20 mouse cellular contexts compared by ENCODE assay signal in genomic region chr2:142803760-142804448, GRCm38 (mm10).
DNase-seq lines count a peak whose midpoint lies in the region; ATAC-seq and TF ChIP-seq lines count a peak whose summit lies in the region.
"Had no signal": no experiment of that assay in that cellular context is flagged by ENCODE, and none has a peak within 500 bp of the region (broad histone marks: within the 10 kb centered on the region; RNA-seq: fewer than 3 reads in every experiment).

No protein-coding gene starts in this region.

- no peak for TF ChIP-seq CTCF in intestine, postnatal 0 days (IDR thresholded peaks at IDR 0.05; ENCODE audit: low read depth)

- no peaks in the 10 kb centered on the region for H3K4me1 ChIP-seq in liver, embryonic 16.5 days (ENCODE audit: control insufficient read depth, low read depth, low read length)
- H3K4me1 ChIP-seq in liver, embryonic 12.5 days, result no peaks in the 10 kb centered on the region
- no peaks in the 10 kb centered on the region for H3K4me1 ChIP-seq in intestine, postnatal 0 days (replicated peaks; ENCODE audit: control insufficient read depth, insufficient read depth, low read length)
- no peaks in the 10 kb centered on the region for H3K4me1 ChIP-seq in midbrain, embryonic 10.5 days
- H3K4me1 ChIP-seq: embryonic facial prominence, embryonic 15.5 days; forebrain, embryonic 10.5 days had no signal

- DNase-seq in kidney, adult 9 months, result peak; percentile 72
- DNase-seq in kidney, adult 18-20 months, result no peak
- no peak for DNase-seq in thymus, postnatal 36 days
- no peak for DNase-seq in midbrain, embryonic 10.5 days (ENCODE audit: low spot score)
- DNase-seq: adrenal gland, adult 8-10 months; cerebellum, adult 11 months; cerebellum, adult 8-10 months; cerebellum, postnatal 14 days; embryo, embryonic 11 days; gastrocnemius, postnatal 36 days; heart, adult 11 months; heart, postnatal 36 days had no signal

- no peaks in the 10 kb centered on the region for H3K9me3 ChIP-seq in liver, embryonic 16.5 days (replicated peaks; ENCODE audit: control insufficient read depth, low read length)
- no peaks in the 10 kb centered on the region for H3K9me3 ChIP-seq in liver, embryonic 12.5 days (replicated peaks)
- no peaks in the 10 kb centered on the region for H3K9me3 ChIP-seq in intestine, postnatal 0 days (ENCODE audit: control insufficient read depth)
- H3K9me3 ChIP-seq in midbrain, embryonic 10.5 days (replicated peaks), result no peaks in the 10 kb centered on the region
- H3K9me3 ChIP-seq: embryonic facial prominence, embryonic 15.5 days; forebrain, embryonic 10.5 days; heart, embryonic 13.5 days had no signal

- H3K4me2 ChIP-seq in liver, embryonic 16.5 days (ENCODE audit: low read depth, low read length), result no peak overlapping the region
- no peak overlapping the region for H3K4me2 ChIP-seq in liver, embryonic 12.5 days
- H3K4me2 ChIP-seq in intestine, postnatal 0 days (replicated peaks; ENCODE audit: low read depth), result no peak overlapping the region
- H3K4me2 ChIP-seq: embryonic facial prominence, embryonic 15.5 days; heart, embryonic 13.5 days had no signal

- H3K36me3 ChIP-seq in liver, embryonic 16.5 days (ENCODE audit: control insufficient read depth, insufficient read depth), result no peaks in the 10 kb centered on the region
- H3K36me3 ChIP-seq in liver, embryonic 12.5 days, result no peaks in the 10 kb centered on the region
- H3K36me3 ChIP-seq in intestine, postnatal 0 days (ENCODE audit: control insufficient read depth, insufficient read depth), result no peaks in the 10 kb centered on the region
- H3K36me3 ChIP-seq in midbrain, embryonic 10.5 days, result no peaks in the 10 kb centered on the region
- H3K36me3 ChIP-seq: embryonic facial prominence, embryonic 15.5 days; forebrain, embryonic 10.5 days; heart, embryonic 13.5 days had no signal

- H3K4me3 ChIP-seq in liver, embryonic 16.5 days (ENCODE audit: low read depth, low read length), result no peak overlapping the region
- H3K4me3 ChIP-seq in liver, embryonic 12.5 days, result no peak overlapping the region
- H3K4me3 ChIP-seq in intestine, postnatal 0 days (ENCODE audit: low read depth, low read length), result no peak overlapping the region
- H3K4me3 ChIP-seq in midbrain, embryonic 10.5 days, result no peak overlapping the region
- H3K4me3 ChIP-seq: embryonic facial prominence, embryonic 15.5 days; erythroblast, embryonic 14.5 days; forebrain, embryonic 10.5 days; heart, embryonic 13.5 days had no signal

- no peak overlapping the region for H3K27ac ChIP-seq in liver, embryonic 16.5 days (ENCODE audit: low read length)
- H3K27ac ChIP-seq in liver, embryonic 12.5 days, result no peak overlapping the region
- H3K27ac ChIP-seq in intestine, postnatal 0 days (ENCODE audit: low read depth, low read length), result peak overlapping the region; percentile 21; the same call in 1 of the 2 replicates
- H3K27ac ChIP-seq in midbrain, embryonic 10.5 days (replicated peaks), result no peak overlapping the region
- H3K27ac ChIP-seq: embryonic facial prominence, embryonic 15.5 days; forebrain, embryonic 10.5 days; heart, embryonic 13.5 days had no signal

- H3K9ac ChIP-seq in liver, embryonic 16.5 days (ENCODE audit: low read depth, low read length), result no peak overlapping the region
- no peak overlapping the region for H3K9ac ChIP-seq in liver, embryonic 12.5 days
- no peak overlapping the region for H3K9ac ChIP-seq in intestine, postnatal 0 days (ENCODE audit: low read depth, low read length)
- H3K9ac ChIP-seq: embryonic facial prominence, embryonic 15.5 days; heart, embryonic 13.5 days had no signal

- 66% methylated on average over 1 of the region's 1 CpGs for whole genome bisulfite sequencing in liver, embryonic 16.5 days (ENCODE audit: insufficient replicate concordance)
- WGBS in liver, embryonic 12.5 days (ENCODE audit: insufficient replicate concordance), result 85% methylated on average over 1 of the region's 1 CpGs
- 67% methylated on average over 1 of the region's 1 CpGs for WGBS in intestine, postnatal 0 days
- 94% methylated on average over 1 of the region's 1 CpGs for WGBS in midbrain, embryonic 10.5 days

- 0 out of 2 replicates have a peak, but pooled peaks have one; percentile 24 for ATAC-seq in liver, embryonic 16.5 days (ENCODE audit: low read depth)
- no peak for ATAC-seq in liver, embryonic 12.5 days
- peak; percentile 92 for ATAC-seq in intestine, postnatal 0 days
- ATAC-seq: forebrain, embryonic 14.5 days had no signal

- no peaks in the 10 kb centered on the region for H3K27me3 ChIP-seq in liver, embryonic 16.5 days (ENCODE audit: control insufficient read depth, insufficient read depth, low read depth, low read length)
- H3K27me3 ChIP-seq in liver, embryonic 12.5 days (replicated peaks), result no peaks in the 10 kb centered on the region
- no peaks in the 10 kb centered on the region for H3K27me3 ChIP-seq in intestine, postnatal 0 days (replicated peaks; ENCODE audit: control insufficient read depth, insufficient read depth, low read length)
- H3K27me3 ChIP-seq in midbrain, embryonic 10.5 days (ENCODE audit: low read depth, poor library complexity, severe bottlenecking), result no peaks in the 10 kb centered on the region
- H3K27me3 ChIP-seq: embryonic facial prominence, embryonic 15.5 days; heart, embryonic 13.5 days had no signal
